Mouse (Mus musculus): Measurements from ENCODE around the gene Renbp. TPM values are rescaled to one million over a fixed set of nuclear protein-coding genes. Genes with fewer than 3 reads are reported as not detected.

Gene Renbp
- total RNA-seq, 2 experiments from 2014 or later: 1.4 to 1.7 TPM

GRCm38 (mm10) chrX:73954988-73955387 is 24.3 kb upstream of the Renbp start:
- intact Hi-C loops (cut with DNase I): no loop called here
- peak; percentile 78 for DNase-seq
- Histone ChIP-seq H3K27ac (peak overlapping the region; percentile 71), H3K4me3 (no peak overlapping the region)
- TF ChIP-seq CTCF (IDR thresholded peaks at IDR 0.05): no peak

GRCm38 (mm10) chrX:73952603-73953002 is 22.0 kb upstream of the Renbp start:
- peak overlapping the region; percentile 24; the same call in 1 of the 2 replicates for H3K27ac ChIP-seq
- no peak for TF ChIP-seq CTCF (IDR thresholded peaks at IDR 0.05)

DNA sequence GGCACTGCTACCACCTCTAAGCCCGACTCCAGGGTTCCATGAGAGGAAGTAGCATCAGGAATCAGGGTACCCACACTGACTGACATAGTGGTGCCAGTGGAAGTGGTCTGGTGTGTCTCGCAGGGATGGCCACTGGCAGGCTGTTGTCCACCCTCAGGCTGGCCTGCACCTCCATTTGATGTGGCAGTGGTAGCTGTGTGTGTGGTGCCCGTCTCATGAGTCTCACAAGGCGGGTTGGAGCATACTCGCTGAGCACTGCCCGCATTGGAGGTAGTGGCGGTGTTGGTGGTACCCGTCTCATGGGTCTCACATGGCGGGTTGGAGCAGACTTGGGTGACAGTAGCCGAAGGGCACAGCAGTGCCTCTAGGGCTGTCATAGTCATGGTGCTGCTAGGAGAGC is 18.7 kb upstream of the Renbp start:
- TF ChIP-seq CTCF (IDR thresholded peaks at IDR 0.05): no peak
- DNase-seq: no peak
- H3K27ac ChIP-seq: no peak overlapping the region
- H3K4me3 ChIP-seq: no peak overlapping the region
- intact Hi-C loops (cut with DNase I): loop anchor here (5.0 kb wide), 1 partner anchor 152 kb away; no protein-coding TSS in a partner anchor

More at GRCm38 (mm10) chrX:73952603-73953002, 22.0 kb upstream of the Renbp start:
- peak; percentile 36 for DNase-seq
- no peak overlapping the region for H3K4me3 ChIP-seq
- intact Hi-C loops (cut with DNase I): no loop called here

- H3K4me3 ChIP-seq: no peak overlapping the region
- DNase-seq: peak; percentile 45
- no peak overlapping the region for H3K27ac ChIP-seq
- peak; percentile 79 for TF ChIP-seq CTCF (IDR thresholded peaks at IDR 0.05)
- intact Hi-C loops (cut with DNase I): loop anchor here (5.0 kb wide), 1 partner anchor 151 kb away; no protein-coding TSS in a partner anchor
Measured at GRCm38 (mm10) chrX:73948647-73949046, 18.0 kb upstream of the Renbp start.

GRCm38 (mm10) chrX:73946896-73947295 is 16.2 kb upstream of the Renbp start:
- TF ChIP-seq CTCF (IDR thresholded peaks at IDR 0.05): no peak
- Histone ChIP-seq H3K27ac (no peak overlapping the region), H3K4me3 (no peak overlapping the region)
- intact Hi-C loops (cut with DNase I): loop anchor here (5.0 kb wide), 1 partner anchor 150 kb away; no protein-coding TSS in a partner anchor
- no peak for DNase-seq

GRCm38 (mm10) chrX:73942294-73942693 is 11.6 kb upstream of the Renbp start:
- TF ChIP-seq CTCF (IDR thresholded peaks at IDR 0.05): no peak
- DNase-seq: no peak
- Histone ChIP-seq H3K27ac (no peak overlapping the region), H3K4me3 (no peak overlapping the region)
- intact Hi-C loops (cut with DNase I): no loop called here

- no peak for DNase-seq
- Histone ChIP-seq H3K27ac (no peak overlapping the region), H3K4me3 (no peak overlapping the region)
- intact Hi-C loops (cut with DNase I): no loop called here
- TF ChIP-seq CTCF (IDR thresholded peaks at IDR 0.05): no peak
Measured at GRCm38 (mm10) chrX:73941860-73942259, 11.2 kb upstream of the Renbp start.

- Histone ChIP-seq H3K27ac (no peak overlapping the region), H3K4me3 (no peak overlapping the region)
- intact Hi-C loops (cut with DNase I): no loop called here
- DNase-seq: no peak
- no peak for TF ChIP-seq CTCF (IDR thresholded peaks at IDR 0.05)
Measured at GRCm38 (mm10) chrX:73931871-73932270, 1.2 kb upstream of the Renbp start.

DNA sequence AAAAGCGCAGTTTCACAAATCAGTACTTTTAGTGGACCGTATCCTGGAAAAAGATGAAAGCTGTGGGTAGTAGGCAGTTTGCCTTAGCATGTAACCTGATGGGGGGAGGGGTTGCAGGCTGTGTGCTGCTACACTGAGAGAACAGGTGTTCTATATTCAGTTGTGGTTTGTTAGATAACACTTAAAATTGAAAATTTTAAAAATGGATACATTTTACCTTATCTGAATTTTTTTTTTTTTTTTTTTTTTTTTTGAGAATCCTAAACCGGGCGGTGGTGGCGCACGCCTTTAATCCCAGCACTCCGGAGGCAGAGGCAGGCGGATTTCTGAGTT is 8.1 kb downstream of the Renbp start:
- H3K27ac ChIP-seq: peak overlapping the region; percentile 91
- intact Hi-C loops (cut with DNase I): loop anchor here (5.0 kb wide), 1 partner anchor 40 kb away; no protein-coding TSS in a partner anchor
- H3K4me3 ChIP-seq: peak overlapping the region; percentile 85
- no peak for TF ChIP-seq CTCF (IDR thresholded peaks at IDR 0.05)
- DNase-seq: no peak

DNA sequence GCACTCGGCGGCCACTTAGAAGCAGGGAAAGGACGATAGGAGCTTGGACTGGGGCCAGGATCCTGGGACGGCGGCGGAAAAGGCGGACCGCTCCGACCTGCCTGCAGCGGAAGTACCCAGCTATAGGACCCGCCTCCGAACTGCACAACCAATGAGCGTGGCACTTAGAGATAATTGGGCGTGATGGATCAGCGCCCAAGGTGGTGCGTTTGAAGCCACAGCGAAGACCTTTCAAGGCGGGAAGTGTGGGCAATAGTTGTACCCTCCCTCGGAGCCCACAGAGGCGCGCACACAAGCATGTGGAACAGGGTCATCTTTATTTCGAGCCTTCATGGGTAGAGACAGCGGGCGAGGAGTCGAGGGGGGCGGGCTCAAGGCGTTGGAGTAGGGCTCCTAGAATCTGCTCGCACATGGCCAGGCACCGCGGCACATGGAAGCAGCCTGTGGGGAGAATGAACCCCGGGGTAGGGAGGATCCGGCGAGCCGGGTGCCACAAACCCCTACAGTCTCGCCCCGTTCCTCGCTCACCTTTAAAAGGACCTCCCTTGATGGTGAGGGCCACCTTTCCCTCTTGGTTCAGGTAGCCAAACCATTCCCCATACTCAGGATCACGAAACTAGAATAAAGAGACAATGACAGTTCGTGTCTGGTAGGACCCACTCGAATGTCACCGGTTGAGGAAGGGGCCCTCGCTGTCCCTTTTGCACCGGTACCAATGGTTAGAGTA is 8.7 kb downstream of the Renbp start, which contains the start of the genes Arhgap4 and Naa10:
Gene Arhgap4 (minus strand): TSS at position 48 of the 727 bp plus-strand sequence.
Gene Naa10 (minus strand): TSS at position 122 of the 727 bp plus-strand sequence.
- peak; percentile 93 for DNase-seq
- peak within 1 kb of the TSS; percentile 85 for H3K4me3 ChIP-seq
- intact Hi-C loops (cut with DNase I): loop anchor here (5.0 kb wide), 1 partner anchor 40 kb away; no protein-coding TSS in a partner anchor
- H3K27ac ChIP-seq: peak within 1 kb of the TSS; percentile 91
- no peak for TF ChIP-seq CTCF (IDR thresholded peaks at IDR 0.05)

GRCm38 (mm10) chrX:73921285-73921822 is 9.3 kb downstream of the Renbp start:
- no peak for TF ChIP-seq CTCF (IDR thresholded peaks at IDR 0.05)
- Histone ChIP-seq H3K4me3 (peak overlapping the region; percentile 85), H3K27ac (peak overlapping the region; percentile 91)
- DNase-seq: no peak
- intact Hi-C loops (cut with DNase I): loop anchor here (5.0 kb wide), 1 partner anchor 41 kb away; no protein-coding TSS in a partner anchor

DNA sequence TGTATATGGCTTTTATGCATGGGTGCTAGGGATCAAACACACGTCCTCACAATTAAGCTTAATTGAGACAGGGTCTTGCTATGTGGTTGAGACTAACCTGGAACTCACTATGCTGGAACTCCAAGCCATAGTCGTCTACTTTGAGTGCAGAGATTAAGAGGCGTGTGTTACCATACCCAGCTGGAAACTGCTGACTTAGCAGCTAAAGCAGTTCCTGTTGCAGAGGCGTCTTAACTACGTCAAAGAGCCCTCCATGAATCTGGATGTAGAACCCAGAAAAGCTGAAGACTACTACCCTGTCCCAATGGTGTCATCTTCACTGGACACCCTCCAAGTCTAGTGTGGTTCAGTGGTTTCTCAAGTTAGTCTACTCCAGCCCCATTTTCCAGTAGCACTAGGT is 12.0 kb downstream of the Renbp start:
- intact Hi-C loops (cut with DNase I): no loop called here
- Histone ChIP-seq H3K4me3 (no peak overlapping the region), H3K27ac (no peak overlapping the region)
- DNase-seq: no peak
- TF ChIP-seq CTCF (IDR thresholded peaks at IDR 0.05): no peak

GRCm38 (mm10) chrX:73916945-73917344 is 13.7 kb downstream of the Renbp start:
- TF ChIP-seq CTCF (IDR thresholded peaks at IDR 0.05): no peak
- intact Hi-C loops (cut with DNase I): no loop called here
- Histone ChIP-seq H3K4me3 (no peak overlapping the region), H3K27ac (no peak overlapping the region)
- DNase-seq: no peak
